Mouse (Mus musculus): ENCODE measurements at regions not wholly inside any gene's neighbourhood (a gene's known extent, or its start where the extent isn't known, plus 50 kb on each side); places are given as distances from the start of the nearest gene placed in this dataset.

DNA sequence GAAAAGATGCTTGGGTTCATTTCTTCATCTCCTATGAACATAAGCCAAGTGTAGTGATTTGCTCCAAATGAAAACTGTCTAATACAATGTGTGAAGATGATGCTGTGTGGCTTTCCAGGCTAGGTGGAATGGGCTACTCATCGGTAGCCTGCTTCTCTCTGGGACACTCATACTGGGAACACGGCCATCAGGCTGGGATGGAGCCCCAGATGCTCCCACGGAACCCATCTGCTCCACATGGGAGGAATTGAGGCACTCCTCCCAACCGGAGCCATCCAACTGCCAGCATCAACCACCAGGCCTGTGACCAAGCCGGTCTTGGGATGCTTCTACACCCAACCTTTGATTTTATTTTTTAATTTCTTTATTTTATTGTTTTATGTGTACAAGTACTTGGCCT is 115.9 kb downstream of the Mycn start:
- no peak overlapping the region for H3K9ac ChIP-seq (ENCODE audit: low read length)

GRCm38 (mm10) chr12:12821473-12821872 is 120.2 kb downstream of the Mycn start:
- H3K4me2 ChIP-seq (ENCODE audit: low read depth, low read length): no peak overlapping the region
- H3K27ac ChIP-seq (ENCODE audit: low read length): no peak overlapping the region
- 0 out of 2 replicates have a peak, but pooled peaks have one; percentile 15 for ATAC-seq (ENCODE audit: low read depth)
- 64% methylated on average over 7 of the region's 7 CpGs for WGBS
- no peak overlapping the region for H3K4me3 ChIP-seq (ENCODE audit: low read length)
- no peaks in the 10 kb centered on the region for H3K9me3 ChIP-seq (ENCODE audit: control insufficient read depth, low read length)
- no peak overlapping the region for H3K9ac ChIP-seq (ENCODE audit: low read length)
- no peaks in the 10 kb centered on the region for H3K36me3 ChIP-seq (ENCODE audit: control insufficient read depth, insufficient read depth, low read length)
- H3K27me3 ChIP-seq (ENCODE audit: control insufficient read depth, insufficient read depth, low read depth, low read length): no peaks in the 10 kb centered on the region
- no peaks in the 10 kb centered on the region for H3K4me1 ChIP-seq (replicated peaks; ENCODE audit: control insufficient read depth, insufficient read depth, low read length)

More for the DNA sequence above, 115.9 kb downstream of the Mycn start:
- H3K9me3 ChIP-seq (ENCODE audit: control insufficient read depth, low read length): no peaks in the 10 kb centered on the region
- no peaks in the 10 kb centered on the region for H3K36me3 ChIP-seq (ENCODE audit: control insufficient read depth, insufficient read depth, low read length)
- no peak overlapping the region for H3K27ac ChIP-seq (ENCODE audit: low read length)
- no peak overlapping the region for H3K4me3 ChIP-seq (ENCODE audit: low read length)
- H3K27me3 ChIP-seq (ENCODE audit: control insufficient read depth, insufficient read depth, low read depth, low read length): no peaks in the 10 kb centered on the region
- ATAC-seq (ENCODE audit: low read depth): no peak
- H3K4me2 ChIP-seq (ENCODE audit: low read depth, low read length): no peak overlapping the region
- H3K4me1 ChIP-seq (replicated peaks; ENCODE audit: control insufficient read depth, insufficient read depth, low read length): peaks cover 7% of the 10 kb centered on the region
- 91% methylated on average over 5 of the region's 5 CpGs for WGBS

- 86% methylated on average over 2 of the region's 2 CpGs for WGBS
These were observed 120.9 kb downstream of the Mycn start for GRCm38 (mm10) chr12:12820668-12821351.

GRCm38 (mm10) chr12:12819746-12820145 is 122.0 kb downstream of the Mycn start:
- 78% methylated on average over 5 of the region's 5 CpGs for WGBS
- H3K4me3 ChIP-seq (ENCODE audit: low read length): no peak overlapping the region
- no peaks in the 10 kb centered on the region for H3K36me3 ChIP-seq (ENCODE audit: control insufficient read depth, insufficient read depth, low read length)
- H3K27ac ChIP-seq (ENCODE audit: low read length): no peak overlapping the region
- no peaks in the 10 kb centered on the region for H3K4me1 ChIP-seq (replicated peaks; ENCODE audit: control insufficient read depth, insufficient read depth, low read length)
- no peak for ATAC-seq (ENCODE audit: low read depth)
- no peaks in the 10 kb centered on the region for H3K9me3 ChIP-seq (ENCODE audit: control insufficient read depth, low read length)
- H3K9ac ChIP-seq (ENCODE audit: low read length): no peak overlapping the region
- H3K4me2 ChIP-seq (ENCODE audit: low read depth, low read length): no peak overlapping the region
- H3K27me3 ChIP-seq (ENCODE audit: control insufficient read depth, insufficient read depth, low read depth, low read length): no peaks in the 10 kb centered on the region

More at GRCm38 (mm10) chr12:12820668-12821351, 120.9 kb downstream of the Mycn start:
- no peak overlapping the region for H3K4me3 ChIP-seq (ENCODE audit: low read length)
- no peaks in the 10 kb centered on the region for H3K27me3 ChIP-seq (ENCODE audit: control insufficient read depth, insufficient read depth, low read depth, low read length)
- 0 out of 2 replicates have a peak, but pooled peaks have one; percentile 20 for ATAC-seq (ENCODE audit: low read depth)
- no peaks in the 10 kb centered on the region for H3K36me3 ChIP-seq (ENCODE audit: control insufficient read depth, insufficient read depth, low read length)
- H3K27ac ChIP-seq (ENCODE audit: low read length): no peak overlapping the region
- no peaks in the 10 kb centered on the region for H3K4me1 ChIP-seq (replicated peaks; ENCODE audit: control insufficient read depth, insufficient read depth, low read length)
- no peak overlapping the region for H3K4me2 ChIP-seq (ENCODE audit: low read depth, low read length)
- H3K9ac ChIP-seq (ENCODE audit: low read length): no peak overlapping the region
- no peaks in the 10 kb centered on the region for H3K9me3 ChIP-seq (ENCODE audit: control insufficient read depth, low read length)

- Histone ChIP-seq H3K9ac (ENCODE audit: low read length) (no peak overlapping the region), H3K27ac (ENCODE audit: low read length) (no peak overlapping the region), H3K4me3 (ENCODE audit: low read length) (no peak overlapping the region), H3K27me3 (ENCODE audit: control insufficient read depth, insufficient read depth, low read depth, low read length) (no peaks in the 10 kb centered on the region), H3K4me1 (replicated peaks; ENCODE audit: control insufficient read depth, insufficient read depth, low read length) (peaks cover 9% of the 10 kb centered on the region), H3K9me3 (ENCODE audit: control insufficient read depth, low read length) (no peaks in the 10 kb centered on the region), H3K36me3 (ENCODE audit: control insufficient read depth, insufficient read depth, low read length) (no peaks in the 10 kb centered on the region), H3K4me2 (ENCODE audit: low read depth, low read length) (no peak overlapping the region)
- 30% methylated on average over 5 of the region's 5 CpGs for WGBS
- ATAC-seq (ENCODE audit: low read depth): no peak
These were observed 127.0 kb downstream of the Mycn start for GRCm38 (mm10) chr12:12814693-12815092.

DNA sequence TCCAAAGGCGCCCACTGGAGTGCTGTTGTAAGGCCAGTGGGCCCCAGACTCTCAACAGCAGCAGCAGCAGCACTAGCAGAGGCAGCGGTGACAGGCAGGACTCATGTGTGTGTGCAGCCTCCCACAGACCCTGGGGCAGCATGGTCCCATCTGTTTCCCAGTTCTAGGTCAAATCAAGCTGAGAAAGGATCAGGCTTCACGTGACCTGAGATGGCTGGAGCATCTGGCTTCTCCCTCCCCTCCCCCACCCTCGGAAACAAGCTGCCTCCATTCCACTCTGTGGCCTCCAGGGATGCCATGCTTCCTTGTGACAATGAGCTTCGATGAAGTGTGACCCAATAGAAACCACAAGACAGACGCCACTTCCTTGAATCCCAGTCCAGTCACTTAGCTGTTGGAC is 128.8 kb downstream of the Mycn start:
- Histone ChIP-seq H3K27ac (ENCODE audit: low read length) (peak overlapping the region; percentile 10), H3K4me1 (replicated peaks; ENCODE audit: control insufficient read depth, insufficient read depth, low read length) (peaks cover 12% of the 10 kb centered on the region), H3K9ac (ENCODE audit: low read length) (no peak overlapping the region), H3K9me3 (ENCODE audit: control insufficient read depth, low read length) (no peaks in the 10 kb centered on the region), H3K27me3 (ENCODE audit: control insufficient read depth, insufficient read depth, low read depth, low read length) (no peaks in the 10 kb centered on the region), H3K4me3 (ENCODE audit: low read length) (no peak overlapping the region), H3K4me2 (ENCODE audit: low read depth, low read length) (no peak overlapping the region), H3K36me3 (ENCODE audit: control insufficient read depth, insufficient read depth, low read length) (no peaks in the 10 kb centered on the region)
- 37% methylated on average over 6 of the region's 6 CpGs for WGBS
- ATAC-seq (ENCODE audit: low read depth): no peak

- WGBS: 21% methylated on average over 7 of the region's 7 CpGs
- Histone ChIP-seq H3K27ac (ENCODE audit: low read length) (peak overlapping the region; percentile 91), H3K9me3 (ENCODE audit: control insufficient read depth, low read length) (no peaks in the 10 kb centered on the region), H3K4me2 (ENCODE audit: low read depth, low read length) (peak overlapping the region; percentile 54), H3K9ac (ENCODE audit: low read length) (no peak overlapping the region; the same call in 1 of the 2 replicates), H3K27me3 (ENCODE audit: control insufficient read depth, insufficient read depth, low read depth, low read length) (no peaks in the 10 kb centered on the region), H3K4me3 (ENCODE audit: low read length) (peak overlapping the region; percentile 24; the same call in 1 of the 2 replicates), H3K36me3 (ENCODE audit: control insufficient read depth, insufficient read depth, low read length) (no peaks in the 10 kb centered on the region), H3K4me1 (replicated peaks; ENCODE audit: control insufficient read depth, insufficient read depth, low read length) (peaks cover 12% of the 10 kb centered on the region)
- ATAC-seq (ENCODE audit: low read depth): peak; percentile 87
These were observed 130.8 kb downstream of the Mycn start for GRCm38 (mm10) chr12:12810943-12811342.

DNA sequence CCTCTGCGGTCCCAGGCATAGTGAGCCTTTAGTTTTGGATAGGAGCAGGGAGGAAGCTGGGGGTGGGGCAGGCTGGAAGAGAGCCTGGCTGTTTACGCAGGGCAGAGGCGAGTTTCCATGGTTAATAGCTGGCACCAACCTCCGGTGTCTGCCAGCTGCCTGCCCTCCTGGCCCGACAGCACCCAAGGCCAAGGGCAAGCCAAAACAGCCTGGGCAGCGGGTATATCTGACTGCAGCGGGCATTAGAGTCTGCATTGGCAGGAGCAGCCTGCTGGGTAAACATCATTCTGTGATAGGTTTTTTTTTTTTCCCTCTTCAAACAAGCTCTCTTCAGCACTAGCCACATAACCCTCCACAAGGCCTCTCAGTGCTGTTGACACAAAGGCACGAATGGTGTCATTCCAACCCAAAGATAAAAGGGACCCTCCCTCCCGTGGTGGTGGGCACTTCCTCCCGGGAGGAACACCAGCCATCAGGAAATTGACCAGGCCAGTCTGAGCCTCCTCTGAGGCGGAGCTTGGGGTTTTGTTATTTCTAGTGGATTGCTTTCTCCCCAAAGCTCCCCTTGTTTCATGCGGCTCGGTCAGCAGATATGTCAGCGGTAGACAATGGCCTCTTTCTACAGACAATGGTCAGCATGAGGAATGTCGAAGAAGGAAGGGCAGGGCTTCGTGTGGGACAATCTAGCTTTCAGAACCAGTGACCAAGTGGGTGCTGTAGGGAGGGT is 131.4 kb downstream of the Mycn start:
- H3K27ac ChIP-seq (ENCODE audit: low read length): peak overlapping the region; percentile 91
- no peaks in the 10 kb centered on the region for H3K9me3 ChIP-seq (ENCODE audit: control insufficient read depth, low read length)
- ATAC-seq (ENCODE audit: low read depth): peak; percentile 77
- H3K36me3 ChIP-seq (ENCODE audit: control insufficient read depth, insufficient read depth, low read length): no peaks in the 10 kb centered on the region
- H3K27me3 ChIP-seq (ENCODE audit: control insufficient read depth, insufficient read depth, low read depth, low read length): no peaks in the 10 kb centered on the region
- peak overlapping the region; percentile 25 for H3K4me3 ChIP-seq (ENCODE audit: low read length)
- WGBS: 3% methylated on average over 16 of the region's 16 CpGs
- H3K4me2 ChIP-seq (ENCODE audit: low read depth, low read length): peak overlapping the region; percentile 54
- H3K4me1 ChIP-seq (replicated peaks; ENCODE audit: control insufficient read depth, insufficient read depth, low read length): peaks cover 12% of the 10 kb centered on the region
- H3K9ac ChIP-seq (ENCODE audit: low read length): peak overlapping the region; percentile 36; the same call in 1 of the 2 replicates

- Histone ChIP-seq H3K9ac (ENCODE audit: low read length) (no peak overlapping the region), H3K36me3 (ENCODE audit: control insufficient read depth, insufficient read depth, low read length) (no peaks in the 10 kb centered on the region), H3K4me2 (ENCODE audit: low read depth, low read length) (no peak overlapping the region), H3K4me1 (replicated peaks; ENCODE audit: control insufficient read depth, insufficient read depth, low read length) (peaks cover 12% of the 10 kb centered on the region), H3K27ac (ENCODE audit: low read length) (no peak overlapping the region), H3K27me3 (ENCODE audit: control insufficient read depth, insufficient read depth, low read depth, low read length) (no peaks in the 10 kb centered on the region), H3K4me3 (ENCODE audit: low read length) (no peak overlapping the region), H3K9me3 (ENCODE audit: control insufficient read depth, low read length) (no peaks in the 10 kb centered on the region)
- ATAC-seq (ENCODE audit: low read depth): no peak
- 83% methylated on average over 5 of the region's 5 CpGs for WGBS
These were observed 133.6 kb downstream of the Mycn start for GRCm38 (mm10) chr12:12808120-12808519.

Data from lung, embryonic 16.5 days (tissue).